ENCODE assay signal across 12 mouse cellular contexts in genomic region chr2:170039772-170040171, GRCm38 (mm10).
"Had no signal": no experiment of that assay in that cellular context is flagged by ENCODE, and none has a peak within 500 bp of the region (broad histone marks: within the 10 kb centered on the region; RNA-seq: fewer than 3 reads in every experiment).

No protein-coding gene starts in this region.

- H3K9me3 ChIP-seq: limb, embryonic 13.5 days had no signal

- H3K9ac ChIP-seq: limb, embryonic 13.5 days; liver, embryonic 14.5 days had no signal

- DNase-seq: kidney, adult 11 months; kidney, postnatal 36 days; left cerebral cortex, postnatal 4 days; lung, adult 18-20 months; lung, postnatal 36 days; right cerebral cortex, postnatal 14 days; thymus, postnatal 36 days had no signal

- H3K36me3 ChIP-seq: limb, embryonic 13.5 days had no signal

- ATAC-seq: inflammation-experienced regulatory T-cells, adult 6 months; lung, postnatal 0 days; midbrain, embryonic 16.5 days had no signal

- H3K4me3 ChIP-seq: limb, embryonic 13.5 days had no signal

- H3K4me2 ChIP-seq: limb, embryonic 13.5 days had no signal

- H3K27ac ChIP-seq: limb, embryonic 13.5 days; liver, embryonic 14.5 days had no signal
